Mouse (Mus musculus): ENCODE measurements at regions not wholly inside any gene's neighbourhood (a gene's known extent, or its start where the extent isn't known, plus 50 kb on each side); places are given as distances from the start of the nearest gene placed in this dataset.
A peak's percentile ranks its signal among the peaks of the same experiment; 100 is the strongest.

- no peak for DNase-seq (ENCODE audit: low spot score)
- Histone ChIP-seq H3K4me2 (ENCODE audit: low read length) (no peak overlapping the region), H3K9me3 (replicated peaks; ENCODE audit: control insufficient read depth, low read length) (no peaks in the 10 kb centered on the region), H3K4me1 (ENCODE audit: control insufficient read depth, insufficient read depth, low read length) (no peaks in the 10 kb centered on the region), H3K9ac (ENCODE audit: low read length) (no peak overlapping the region), H3K27me3 (replicated peaks; ENCODE audit: control insufficient read depth, insufficient read depth, low read length) (no peaks in the 10 kb centered on the region), H3K4me3 (ENCODE audit: low read depth, low read length) (no peak overlapping the region), H3K27ac (ENCODE audit: low read depth, low read length) (no peak overlapping the region), H3K36me3 (ENCODE audit: control insufficient read depth, insufficient read depth, low read length) (no peaks in the 10 kb centered on the region)
- WGBS: 87% methylated on average over 15 of the region's 15 CpGs
- ATAC-seq: no peak
Measured at GRCm38 (mm10) chr13:69867296-69868065, 65.3 kb downstream of the Med10 start.

- WGBS: 23% methylated on average over 5 of the region's 5 CpGs
- Histone ChIP-seq H3K27me3 (replicated peaks; ENCODE audit: control insufficient read depth, insufficient read depth, low read length) (no peaks in the 10 kb centered on the region), H3K36me3 (ENCODE audit: control insufficient read depth, insufficient read depth, low read length) (no peaks in the 10 kb centered on the region), H3K4me2 (ENCODE audit: low read length) (no peak overlapping the region), H3K27ac (ENCODE audit: low read depth, low read length) (no peak overlapping the region), H3K9ac (ENCODE audit: low read length) (no peak overlapping the region), H3K9me3 (replicated peaks; ENCODE audit: control insufficient read depth, low read length) (no peaks in the 10 kb centered on the region), H3K4me1 (ENCODE audit: control insufficient read depth, insufficient read depth, low read length) (no peaks in the 10 kb centered on the region), H3K4me3 (ENCODE audit: low read depth, low read length) (no peak overlapping the region)
- DNase-seq (ENCODE audit: low spot score): peak; percentile 32
- ATAC-seq: no peak
Measured at GRCm38 (mm10) chr13:69896536-69896935, 94.3 kb downstream of the Med10 start.

- H3K36me3 ChIP-seq (ENCODE audit: control insufficient read depth, insufficient read depth, low read length): no peaks in the 10 kb centered on the region
- no peak overlapping the region for H3K9ac ChIP-seq (ENCODE audit: low read length)
- H3K27ac ChIP-seq (ENCODE audit: low read depth, low read length): no peak overlapping the region
- no peaks in the 10 kb centered on the region for H3K27me3 ChIP-seq (replicated peaks; ENCODE audit: control insufficient read depth, insufficient read depth, low read length)
- H3K4me3 ChIP-seq (ENCODE audit: low read depth, low read length): no peak overlapping the region
- DNase-seq (ENCODE audit: low spot score) (peak; percentile 19), ATAC-seq (no peak)
- H3K4me1 ChIP-seq (ENCODE audit: control insufficient read depth, insufficient read depth, low read length): no peaks in the 10 kb centered on the region
- H3K4me2 ChIP-seq (ENCODE audit: low read length): no peak overlapping the region
- H3K9me3 ChIP-seq (replicated peaks; ENCODE audit: control insufficient read depth, low read length): no peaks in the 10 kb centered on the region
Measured at GRCm38 (mm10) chr13:69901139-69901538, 98.9 kb downstream of the Med10 start.

- Histone ChIP-seq H3K4me2 (ENCODE audit: low read length) (no peak overlapping the region), H3K4me3 (ENCODE audit: low read depth, low read length) (no peak overlapping the region), H3K4me1 (ENCODE audit: control insufficient read depth, insufficient read depth, low read length) (no peaks in the 10 kb centered on the region), H3K36me3 (ENCODE audit: control insufficient read depth, insufficient read depth, low read length) (no peaks in the 10 kb centered on the region), H3K27ac (ENCODE audit: low read depth, low read length) (no peak overlapping the region), H3K9ac (ENCODE audit: low read length) (no peak overlapping the region), H3K9me3 (replicated peaks; ENCODE audit: control insufficient read depth, low read length) (no peaks in the 10 kb centered on the region), H3K27me3 (replicated peaks; ENCODE audit: control insufficient read depth, insufficient read depth, low read length) (no peaks in the 10 kb centered on the region)
- DNase-seq (ENCODE audit: low spot score) (no peak), ATAC-seq (no peak)
- WGBS: 83% methylated on average over 15 of the region's 15 CpGs
Measured at GRCm38 (mm10) chr13:69906802-69907537, 104.8 kb downstream of the Med10 start.

GRCm38 (mm10) chr13:69915796-69916195, 113.6 kb downstream of the Med10 start:
- Histone ChIP-seq H3K27ac (ENCODE audit: low read depth, low read length) (no peak overlapping the region), H3K9me3 (replicated peaks; ENCODE audit: control insufficient read depth, low read length) (no peaks in the 10 kb centered on the region; the same call in 1 of the 2 replicates), H3K36me3 (ENCODE audit: control insufficient read depth, insufficient read depth, low read length) (no peaks in the 10 kb centered on the region), H3K9ac (ENCODE audit: low read length) (no peak overlapping the region), H3K4me3 (ENCODE audit: low read depth, low read length) (no peak overlapping the region), H3K4me2 (ENCODE audit: low read length) (no peak overlapping the region), H3K4me1 (ENCODE audit: control insufficient read depth, insufficient read depth, low read length) (no peaks in the 10 kb centered on the region), H3K27me3 (replicated peaks; ENCODE audit: control insufficient read depth, insufficient read depth, low read length) (no peaks in the 10 kb centered on the region)
- WGBS: 79% methylated on average over 3 of the region's 3 CpGs
- ATAC-seq: no peak
- DNase-seq (ENCODE audit: low spot score): no peak

GRCm38 (mm10) chr13:69932695-69933550, 130.7 kb downstream of the Med10 start:
- peak overlapping the region; percentile 81 for H3K27ac ChIP-seq (ENCODE audit: low read depth, low read length)
- peak overlapping the region; percentile 37 for H3K4me2 ChIP-seq (ENCODE audit: low read length)
- no peak overlapping the region; the same call in 1 of the 2 replicates for H3K9ac ChIP-seq (ENCODE audit: low read length)
- DNase-seq (ENCODE audit: low spot score) (no peak), ATAC-seq (peak; percentile 3)
- H3K4me3 ChIP-seq (ENCODE audit: low read depth, low read length): no peak overlapping the region
- H3K4me1 ChIP-seq (ENCODE audit: control insufficient read depth, insufficient read depth, low read length): peaks cover 18% of the 10 kb centered on the region
- no peaks in the 10 kb centered on the region for H3K9me3 ChIP-seq (replicated peaks; ENCODE audit: control insufficient read depth, low read length)
- H3K27me3 ChIP-seq (replicated peaks; ENCODE audit: control insufficient read depth, insufficient read depth, low read length): no peaks in the 10 kb centered on the region
- no peaks in the 10 kb centered on the region for H3K36me3 ChIP-seq (ENCODE audit: control insufficient read depth, insufficient read depth, low read length)
- WGBS: 32% methylated on average over 9 of the region's 9 CpGs

- peak overlapping the region; percentile 37 for H3K4me2 ChIP-seq (ENCODE audit: low read length)
- no peaks in the 10 kb centered on the region for H3K27me3 ChIP-seq (replicated peaks; ENCODE audit: control insufficient read depth, insufficient read depth, low read length)
- H3K9ac ChIP-seq (ENCODE audit: low read length): peak overlapping the region; percentile 36; the same call in 1 of the 2 replicates
- no peaks in the 10 kb centered on the region for H3K9me3 ChIP-seq (replicated peaks; ENCODE audit: control insufficient read depth, low read length)
- peaks cover 18% of the 10 kb centered on the region for H3K4me1 ChIP-seq (ENCODE audit: control insufficient read depth, insufficient read depth, low read length)
- DNase-seq (ENCODE audit: low spot score) (peak; percentile 96), ATAC-seq (peak; percentile 96)
- H3K36me3 ChIP-seq (ENCODE audit: control insufficient read depth, insufficient read depth, low read length): no peaks in the 10 kb centered on the region
- no peak overlapping the region for H3K4me3 ChIP-seq (ENCODE audit: low read depth, low read length)
- peak overlapping the region; percentile 81 for H3K27ac ChIP-seq (ENCODE audit: low read depth, low read length)
- WGBS: 9% methylated on average over 6 of the region's 6 CpGs
Measured at GRCm38 (mm10) chr13:69933551-69933845, 131.3 kb downstream of the Med10 start.

- H3K27ac ChIP-seq (ENCODE audit: low read depth, low read length): no peak overlapping the region
- no peaks in the 10 kb centered on the region for H3K9me3 ChIP-seq (replicated peaks; ENCODE audit: control insufficient read depth, low read length)
- H3K9ac ChIP-seq (ENCODE audit: low read length): no peak overlapping the region
- H3K27me3 ChIP-seq (replicated peaks; ENCODE audit: control insufficient read depth, insufficient read depth, low read length): no peaks in the 10 kb centered on the region
- H3K36me3 ChIP-seq (ENCODE audit: control insufficient read depth, insufficient read depth, low read length): no peaks in the 10 kb centered on the region
- DNase-seq (ENCODE audit: low spot score) (peak; percentile 39), ATAC-seq (no peak)
- H3K4me2 ChIP-seq (ENCODE audit: low read length): no peak overlapping the region
- H3K4me1 ChIP-seq (ENCODE audit: control insufficient read depth, insufficient read depth, low read length): no peaks in the 10 kb centered on the region
- no peak overlapping the region for H3K4me3 ChIP-seq (ENCODE audit: low read depth, low read length)
- 76% methylated on average over 4 of the region's 4 CpGs for WGBS
Measured at GRCm38 (mm10) chr13:69939791-69940190, 137.6 kb downstream of the Med10 start.
